Mouse (Mus musculus): ENCODE measurements around the gene Rpl24.
A peak's percentile ranks its signal among the peaks of the same experiment; 100 is the strongest.

Gene Rpl24

GRCm38 (mm10) chr16:55971735-55972615 is 5.9 kb downstream of the Rpl24 start:
- DNase-seq (ENCODE audit: low spot score in 2 of 2): no peak

DNA sequence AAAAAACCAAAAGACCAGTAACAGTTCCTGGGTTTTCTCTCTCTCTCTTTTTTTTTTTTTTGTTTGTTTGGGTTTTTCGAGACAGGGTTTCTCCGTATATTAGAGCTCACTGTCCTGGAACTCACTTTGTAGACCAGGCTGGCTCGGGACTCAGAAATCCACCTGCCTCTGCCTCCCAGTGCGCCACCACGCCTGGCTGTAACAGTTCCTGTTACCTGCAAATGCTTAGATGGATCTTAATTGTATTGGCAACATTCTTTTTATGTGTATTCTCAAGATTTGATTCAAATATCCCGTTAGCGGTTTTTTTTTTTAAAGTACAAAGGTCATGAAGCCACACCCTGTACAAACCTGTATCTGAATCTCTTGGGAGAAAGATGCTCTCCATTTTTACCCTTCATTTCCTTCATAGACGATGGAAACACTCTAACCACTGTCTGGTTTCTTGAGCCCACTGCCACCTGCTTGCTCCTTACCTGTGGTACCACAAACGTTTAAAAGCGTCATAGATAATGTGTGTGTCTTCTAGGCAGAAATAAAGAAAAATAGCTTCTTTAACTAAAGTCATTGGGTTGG is 6.6 kb downstream of the Rpl24 start:
- DNase-seq (ENCODE audit: low spot score in 2 of 2): no peak

- peak; percentile 96 to 98 for DNase-seq (ENCODE audit: low spot score in 2 of 2)
Observed at GRCm38 (mm10) chr16:55973431-55974255, 7.6 kb downstream of the Rpl24 start, which contains the start of gene Zbtb11. TSS of gene Zbtb11 (plus strand) at chr16:55973883.

- DNase-seq (ENCODE audit: low spot score in 2 of 2): peak; percentile 93 to 94
Observed at GRCm38 (mm10) chr16:55974256-55974902, 8.3 kb downstream of the Rpl24 start.

DNA sequence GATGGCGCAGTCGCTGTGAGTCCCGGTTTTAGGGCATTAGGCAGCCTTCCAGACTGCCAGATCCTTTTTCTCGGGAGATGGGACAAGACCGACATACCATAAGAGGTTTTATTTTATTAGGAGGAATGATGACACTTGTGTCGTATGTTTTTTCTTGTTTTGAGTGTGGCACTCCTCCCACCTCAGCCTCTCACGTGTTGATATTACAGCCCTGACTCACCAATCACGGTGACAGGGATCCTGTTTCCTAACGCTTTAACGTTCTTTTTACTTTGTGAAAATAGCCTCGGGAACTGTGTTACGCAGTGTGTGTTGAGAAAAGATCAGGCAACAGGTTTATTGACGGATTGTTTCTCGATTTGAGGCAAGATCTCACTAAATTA is 8.8 kb downstream of the Rpl24 start:
- peak; percentile 67 to 73 for DNase-seq (ENCODE audit: low spot score in 2 of 2)

DNA sequence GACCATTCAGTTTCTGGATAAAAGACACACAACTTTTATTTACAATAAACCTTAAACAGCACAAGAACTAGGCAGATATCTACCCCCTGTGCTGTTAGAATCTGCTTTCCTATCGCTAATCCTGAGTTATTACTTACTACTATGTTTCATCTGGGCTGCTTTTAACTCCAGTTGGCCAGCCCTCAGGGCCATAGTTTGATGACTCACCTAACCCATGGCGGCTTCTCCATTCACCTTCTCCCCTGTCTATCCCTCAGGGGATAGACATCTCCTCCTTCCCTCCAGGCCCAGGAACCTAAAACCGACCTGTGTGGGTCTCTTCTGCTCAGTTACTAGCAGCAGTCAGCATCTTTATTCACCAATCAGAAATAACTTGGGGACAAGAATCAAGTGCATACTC is 19.9 kb downstream of the Rpl24 start:
- no peak for DNase-seq (ENCODE audit: low spot score in 2 of 2)

DNA sequence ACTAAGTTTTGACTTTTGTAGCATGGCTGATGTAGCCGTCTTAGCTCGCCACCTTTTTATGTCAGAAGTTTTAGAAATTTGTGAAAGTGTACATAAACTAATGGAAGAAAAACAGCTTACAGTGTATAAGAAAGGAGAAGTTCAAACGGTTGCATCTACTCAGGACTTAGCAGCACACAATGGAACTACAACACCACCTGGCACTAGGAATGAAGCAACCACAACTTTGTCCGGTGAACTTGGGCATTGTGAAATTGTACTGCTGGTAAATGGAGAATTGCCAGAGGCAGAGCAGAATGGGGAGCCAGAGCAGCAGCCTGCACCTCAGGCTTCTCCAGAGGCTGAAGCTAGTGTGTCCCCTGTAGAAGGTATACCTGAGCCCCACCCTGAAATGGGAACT is 24.2 kb downstream of the Rpl24 start:
- DNase-seq (ENCODE audit: low spot score in 2 of 2): no peak

- no peak for DNase-seq (ENCODE audit: low spot score in 2 of 2)
Observed at GRCm38 (mm10) chr16:55994235-55994634, 28.2 kb downstream of the Rpl24 start.

- DNase-seq (ENCODE audit: low spot score in 2 of 2): no peak
Observed at GRCm38 (mm10) chr16:56006798-56007197, 40.7 kb downstream of the Rpl24 start.

GRCm38 (mm10) chr16:56008862-56009261 is 42.8 kb downstream of the Rpl24 start:
- no peak for DNase-seq (ENCODE audit: low spot score in 2 of 2)

GRCm38 (mm10) chr16:56012789-56013743 is 47.0 kb downstream of the Rpl24 start:
- no peak for DNase-seq (ENCODE audit: low spot score in 2 of 2)

DNA sequence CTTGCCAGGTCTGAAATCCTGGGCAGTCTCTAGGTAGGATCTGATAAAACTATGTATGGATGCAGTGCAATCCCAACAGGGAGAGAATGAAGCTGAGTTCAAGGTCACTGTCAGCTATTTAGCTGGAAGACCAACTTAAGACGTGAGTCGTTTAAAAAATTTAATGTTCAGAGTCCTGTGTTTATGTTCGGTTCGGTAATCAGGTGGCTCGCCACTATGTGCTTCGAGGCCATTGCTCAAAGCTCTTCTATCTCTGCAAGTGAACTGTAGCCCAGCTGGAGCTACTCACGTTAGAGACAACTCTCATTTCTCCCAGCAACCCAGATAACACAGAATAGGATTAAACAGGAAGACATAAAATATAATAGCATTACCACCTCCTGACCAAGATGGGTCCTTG is 48.0 kb downstream of the Rpl24 start:
- no peak for DNase-seq (ENCODE audit: low spot score in 2 of 2)

GRCm38 (mm10) chr16:56019660-56020059 is 53.6 kb downstream of the Rpl24 start:
- DNase-seq (ENCODE audit: low spot score in 2 of 2): no peak

All from heart, adult 9 months (tissue).